Mouse (Mus musculus) 3T3-L1 (cell line): ENCODE measurements at regions not wholly inside any gene's neighbourhood (a gene's known extent, or its start where the extent isn't known, plus 50 kb on each side); places are given as distances from the start of the nearest gene placed in this dataset.
"Not testable (repeated sequence)": the region's sequence is repeated elsewhere in the genome, so short reads cannot be mapped to it uniquely, and the experiment has no call there.

Experiments
- DNase-seq: peaks from one replicate; pipeline ENCODE4 v3.0.0-alpha.2; 2015; ENCODE audit warnings: low read depth, low spot score

DNA sequence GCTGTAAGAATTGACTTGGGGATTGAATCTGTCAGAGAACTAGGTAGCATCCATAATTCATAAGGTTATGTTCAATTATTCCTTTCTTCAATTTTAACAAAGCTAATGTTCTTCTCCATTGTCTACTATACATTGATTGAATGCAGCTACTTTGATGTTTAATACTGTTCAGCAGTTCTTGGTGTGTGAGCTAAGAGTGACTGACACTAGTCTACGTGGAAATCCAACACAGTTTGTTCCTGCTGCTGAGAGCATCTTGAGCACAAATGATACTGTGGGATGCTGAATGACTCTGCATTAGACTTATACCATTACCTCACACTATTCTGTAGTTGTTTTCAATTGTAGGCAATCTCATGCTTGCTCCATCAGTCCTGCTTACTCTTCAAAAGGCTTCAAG lies 249.4 kb upstream of the Akr1e1 start:
- DNase-seq, result no peak

DNA sequence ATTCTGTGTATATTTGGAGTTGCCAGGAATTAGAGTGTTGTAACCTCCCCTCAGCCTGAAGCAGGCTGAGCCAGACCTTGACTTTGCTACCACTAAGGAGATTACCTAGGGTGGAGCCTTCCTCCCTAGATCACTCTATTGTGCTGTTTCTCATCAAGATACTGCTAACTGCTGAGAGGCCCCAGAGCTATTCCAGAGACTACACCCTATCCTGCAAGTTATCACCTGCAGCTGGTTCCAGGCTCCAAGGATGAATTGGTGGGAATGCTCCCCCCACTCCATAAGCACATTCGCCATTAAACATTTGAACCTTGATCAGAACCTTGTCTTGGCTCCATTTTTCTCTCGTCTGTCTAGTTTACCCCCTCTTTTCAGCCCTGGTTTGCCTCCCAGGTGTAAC lies 230.5 kb upstream of the Akr1e1 start:
- not testable (repeated sequence) for DNase-seq

DNA sequence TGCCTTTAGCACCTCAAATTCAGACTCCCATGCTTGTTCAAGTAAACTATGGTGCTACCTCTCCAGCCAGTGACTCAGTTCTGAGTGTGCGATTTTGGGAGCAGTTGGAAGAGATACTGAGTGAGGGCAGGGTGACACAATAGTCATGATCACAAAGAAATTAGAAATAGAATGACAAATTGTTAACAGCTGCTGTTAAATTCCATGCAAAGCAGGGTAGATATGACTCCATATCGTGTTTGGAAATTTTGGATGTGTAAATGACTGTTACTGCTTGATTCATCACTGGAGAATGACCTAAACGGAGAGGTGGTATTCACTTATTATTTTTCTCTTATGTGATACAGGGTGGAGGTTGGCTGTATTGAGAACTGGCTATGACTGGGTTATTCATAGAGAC lies 217.8 kb upstream of the Akr1e1 start:
- DNase-seq, result peak; percentile 50

DNA sequence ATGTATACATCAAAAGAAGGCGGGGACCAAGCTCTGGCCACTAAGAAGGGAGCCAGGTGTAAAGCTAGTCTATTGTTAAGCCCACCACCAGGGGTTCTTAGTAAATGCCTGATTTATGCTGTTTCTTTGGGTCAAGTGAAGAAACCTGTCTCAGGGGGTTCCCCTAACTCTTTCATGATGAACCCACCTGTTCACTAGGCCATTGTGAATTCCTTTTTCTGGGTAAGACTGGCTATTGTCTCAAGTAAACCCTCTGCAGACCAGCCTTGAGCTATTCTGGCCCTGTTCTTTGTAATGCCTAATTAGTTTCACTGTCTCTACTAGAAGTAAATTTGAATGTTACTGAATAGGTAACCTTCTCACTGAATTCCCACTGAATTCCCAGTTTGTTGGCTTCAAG lies 216.8 kb upstream of the Akr1e1 start:
- DNase-seq, result not testable (repeated sequence)

DNA sequence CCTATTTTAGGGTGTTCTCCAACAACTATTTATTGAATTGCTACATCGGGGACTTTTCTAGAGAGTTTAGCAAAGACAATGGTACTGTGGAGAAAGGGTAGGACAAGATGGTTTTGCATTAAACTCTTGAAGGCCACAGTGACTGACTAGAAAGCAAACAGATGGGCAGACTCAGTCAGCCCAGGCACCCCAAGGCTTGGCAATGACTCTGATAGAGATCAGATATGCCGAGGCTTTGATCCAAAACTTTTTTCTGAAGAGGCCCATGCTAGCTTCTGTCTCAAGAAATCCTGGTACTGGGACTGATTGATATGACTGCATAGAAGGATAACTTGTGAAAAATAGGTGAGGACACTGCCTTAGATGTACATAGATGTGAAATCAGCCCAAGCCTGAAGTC lies 197.9 kb upstream of the Akr1e1 start:
- DNase-seq, result no peak

DNA sequence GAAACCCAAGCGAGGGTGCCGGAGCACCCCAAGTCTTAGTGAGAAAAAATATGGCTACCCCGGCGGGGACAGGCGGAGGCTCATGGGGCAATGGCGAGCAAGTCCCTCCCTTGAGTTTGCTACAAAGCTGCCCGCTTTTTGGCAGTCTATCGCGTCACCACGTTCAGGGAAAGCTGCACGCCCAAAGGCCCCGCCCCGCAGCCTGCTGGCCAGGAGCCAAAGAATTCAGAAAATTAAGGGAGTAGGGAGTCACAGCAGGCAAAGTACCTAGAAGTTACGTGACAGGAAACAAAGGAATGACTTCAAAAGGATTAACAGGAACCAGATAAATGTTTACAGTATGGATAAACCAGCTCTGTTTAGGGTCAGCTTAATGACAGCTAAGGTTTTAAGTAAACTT lies 191.7 kb upstream of the Akr1e1 start:
- DNase-seq, result no peak

DNA sequence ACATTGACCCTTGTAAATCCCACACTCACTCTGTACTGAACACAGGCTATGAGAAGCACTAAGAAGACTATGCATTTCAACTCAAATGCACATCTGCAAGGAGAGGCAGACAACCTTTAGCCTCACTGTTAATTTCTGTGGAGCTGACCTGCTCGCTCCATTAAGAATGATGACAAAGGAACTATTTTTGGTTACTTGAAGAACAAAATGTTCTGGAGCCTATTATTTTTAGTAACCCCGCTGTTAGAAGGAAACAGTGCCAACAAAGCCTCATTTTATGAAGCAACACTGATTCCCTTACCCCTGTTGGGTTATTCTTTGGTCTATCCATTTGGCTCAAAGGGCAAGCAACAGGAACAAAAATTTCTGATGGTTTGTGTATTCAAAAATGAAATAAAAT lies 182.2 kb upstream of the Akr1e1 start:
- no peak for DNase-seq

DNA sequence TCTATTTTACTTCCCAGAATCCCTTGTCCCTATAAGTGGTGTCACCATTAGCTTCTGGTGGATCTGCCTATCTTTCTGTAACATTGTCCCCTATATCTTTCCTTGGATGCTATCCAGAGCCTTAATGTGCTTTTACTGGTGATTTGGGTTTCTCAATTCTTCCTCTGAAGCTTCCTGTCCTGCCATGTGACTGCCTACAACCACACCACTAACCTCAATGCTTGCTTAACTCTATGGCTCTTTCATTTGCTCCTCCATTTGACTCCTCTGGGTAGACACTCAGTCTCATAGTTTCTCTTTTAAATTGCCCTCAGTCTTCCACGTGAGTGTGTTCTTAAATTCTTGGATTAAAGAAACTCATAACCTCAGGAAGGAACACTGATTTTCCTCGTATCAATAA lies 181.4 kb upstream of the Akr1e1 start:
- no peak for DNase-seq

DNA sequence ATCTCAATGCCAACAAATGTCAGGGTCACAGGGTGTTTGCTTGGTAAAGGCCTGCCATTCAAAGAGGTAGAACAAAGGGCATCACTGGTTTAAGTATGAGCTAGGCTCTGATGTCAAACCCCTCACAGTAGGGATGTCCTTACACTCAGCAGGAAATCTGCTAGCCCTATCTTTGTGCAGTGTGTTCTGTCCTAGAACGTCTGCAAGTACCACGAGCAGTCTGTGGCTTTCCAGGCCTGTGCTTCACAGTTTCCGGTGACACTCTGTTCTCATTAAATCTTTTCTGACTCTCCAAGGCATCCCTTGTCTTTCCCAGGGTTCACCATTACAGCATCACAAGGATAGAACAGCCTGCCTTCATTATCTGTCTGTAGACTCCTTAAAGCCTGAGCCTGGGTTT lies 174.3 kb upstream of the Akr1e1 start:
- no peak for DNase-seq

DNA sequence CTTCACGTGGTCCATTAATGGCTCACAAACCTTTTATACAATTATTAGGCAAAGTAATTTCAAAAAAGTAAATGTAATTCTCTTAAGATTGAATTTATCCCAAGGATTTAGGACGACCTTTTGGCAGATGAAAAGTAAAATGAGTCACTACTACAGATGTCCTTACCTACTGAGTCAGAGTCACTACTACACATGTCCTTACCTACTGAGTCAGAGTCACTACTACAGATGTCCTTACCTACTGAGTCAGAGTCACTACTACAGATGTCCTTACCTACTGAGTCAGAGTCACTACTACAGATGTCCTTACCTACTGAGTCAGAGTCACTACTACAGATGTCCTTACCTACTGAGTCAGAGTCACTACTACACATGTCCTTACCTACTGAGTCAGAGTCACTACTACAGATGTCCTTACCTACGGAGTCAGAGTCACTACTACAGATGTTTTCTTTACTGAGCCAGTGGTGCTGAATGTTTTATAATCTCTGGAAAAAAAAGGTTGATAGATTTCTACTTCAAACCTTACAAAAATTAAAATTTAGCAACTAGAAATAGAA lies 169.4 kb upstream of the Akr1e1 start:
- DNase-seq, result not testable (repeated sequence)

DNA sequence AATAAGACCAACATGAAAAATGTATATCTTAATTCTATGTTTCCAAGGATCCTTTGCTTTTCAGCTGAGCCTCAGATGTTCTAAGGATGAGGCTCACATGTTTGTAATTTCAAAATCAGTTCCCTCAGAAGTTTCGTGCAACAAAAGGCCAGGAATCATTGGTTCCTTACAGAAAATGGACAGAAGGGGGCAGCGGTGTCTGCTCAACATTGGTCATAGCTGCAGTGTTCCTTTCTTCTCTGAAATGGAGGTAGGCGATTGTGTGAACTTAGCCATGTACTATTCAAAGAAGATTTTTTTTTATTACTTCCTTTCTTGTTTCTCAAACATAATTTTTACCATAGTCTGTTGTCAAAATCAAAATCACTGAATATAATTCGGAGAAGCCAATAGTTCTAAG lies 167.9 kb upstream of the Akr1e1 start:
- peak; percentile 82 for DNase-seq

DNA sequence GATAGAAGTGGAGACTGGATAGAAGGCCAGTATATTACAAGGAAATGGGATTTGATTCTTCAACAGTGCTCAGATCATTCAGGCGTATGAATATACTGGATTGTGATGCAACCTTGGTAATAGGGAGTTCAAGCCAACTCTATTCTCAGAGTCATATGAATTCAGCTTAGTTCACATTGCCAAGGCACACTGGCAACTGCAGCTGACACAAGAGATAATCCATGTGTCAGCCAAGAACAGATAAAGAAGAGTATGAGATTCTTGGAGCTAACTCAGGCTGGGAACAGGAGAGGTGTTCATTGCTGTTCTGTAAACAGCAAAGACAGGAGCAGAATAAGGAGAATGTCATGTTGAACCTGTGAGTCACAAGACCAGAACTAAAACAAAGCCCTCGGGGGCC lies 163.3 kb upstream of the Akr1e1 start:
- DNase-seq, result peak; percentile 46

DNA sequence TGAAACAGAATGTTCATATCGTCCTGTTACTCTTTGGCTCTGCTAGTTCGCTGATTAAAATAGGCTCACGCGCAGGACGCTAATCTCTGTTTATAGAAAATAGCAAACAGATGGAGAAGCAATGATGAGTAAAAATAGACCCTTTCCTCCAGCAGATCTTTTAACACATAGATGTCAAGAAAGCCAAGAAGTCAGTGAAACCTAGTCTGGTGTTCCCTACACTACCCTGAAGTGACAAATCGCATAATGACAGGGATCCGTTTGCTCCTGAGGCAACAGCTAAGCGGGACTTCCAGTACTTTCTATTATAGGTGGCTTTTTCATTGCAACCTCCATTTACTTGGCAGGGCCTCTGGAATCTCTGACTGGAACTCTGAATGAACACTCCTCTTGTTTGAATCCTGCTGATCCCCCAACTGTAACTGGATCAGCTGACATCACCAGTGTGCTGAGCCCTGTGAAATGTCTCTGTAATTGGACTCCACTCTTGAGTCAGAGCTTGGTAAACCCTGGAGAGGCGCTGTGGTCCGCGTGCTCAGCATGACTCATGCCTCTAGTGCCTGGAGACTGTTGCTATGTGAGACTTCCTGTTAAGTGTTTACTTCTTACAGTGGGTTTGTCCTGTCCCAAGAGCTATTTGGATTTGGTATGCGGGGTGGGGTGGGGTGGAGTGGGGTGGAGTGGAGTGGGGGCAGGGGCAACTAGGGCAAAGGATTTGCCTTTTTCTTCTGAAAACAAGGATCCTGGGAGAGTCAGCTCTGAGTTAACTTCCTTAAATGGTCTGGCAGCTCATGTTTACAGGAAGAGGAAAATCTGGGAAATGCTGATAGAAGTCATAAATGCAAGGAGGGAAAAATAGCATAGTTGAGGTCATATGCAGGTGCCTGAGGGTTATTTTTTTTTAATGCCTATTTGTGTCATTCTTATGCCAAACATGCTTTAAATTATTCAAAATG lies 162.4 kb upstream of the Akr1e1 start:
- DNase-seq, result peak; percentile 99

DNA sequence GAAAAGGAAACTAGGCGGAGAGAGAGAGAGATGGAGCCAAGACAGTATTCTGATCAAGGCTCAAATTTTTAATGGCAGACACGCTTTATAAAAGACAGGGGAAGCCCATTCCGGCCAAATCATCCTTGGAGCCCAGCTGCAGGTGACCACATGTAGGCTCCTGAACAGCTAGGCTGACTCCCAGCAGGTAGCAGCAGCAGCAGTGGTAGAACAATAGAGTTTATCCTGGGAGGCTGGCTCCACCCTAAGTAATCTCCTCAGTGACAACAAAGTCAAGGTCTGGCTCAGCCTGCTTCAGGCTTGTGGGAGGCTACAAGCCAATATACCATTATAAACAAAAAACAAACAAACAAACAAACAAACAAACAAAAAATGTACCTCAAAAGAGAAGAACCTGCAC lies 151.0 kb upstream of the Akr1e1 start:
- no peak for DNase-seq

DNA sequence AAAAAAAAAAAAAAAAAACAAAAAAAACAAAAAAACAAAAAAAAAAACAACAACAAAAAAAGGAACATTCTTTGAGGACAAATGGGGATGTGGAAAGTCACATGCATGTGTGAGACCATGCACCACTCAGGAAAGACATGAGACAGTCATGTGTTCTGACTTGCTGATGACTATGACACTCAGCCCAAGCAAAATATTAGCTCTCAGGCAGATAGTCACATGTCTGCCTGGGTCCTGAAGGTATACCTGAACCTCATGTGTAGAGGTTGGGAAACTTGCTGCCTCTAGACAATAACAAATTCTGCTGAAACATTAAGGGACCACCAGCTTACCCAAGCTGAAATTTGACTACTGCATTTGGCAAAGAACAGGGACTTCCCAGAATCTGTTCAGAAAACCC lies 147.6 kb upstream of the Akr1e1 start:
- DNase-seq, result no peak

DNA sequence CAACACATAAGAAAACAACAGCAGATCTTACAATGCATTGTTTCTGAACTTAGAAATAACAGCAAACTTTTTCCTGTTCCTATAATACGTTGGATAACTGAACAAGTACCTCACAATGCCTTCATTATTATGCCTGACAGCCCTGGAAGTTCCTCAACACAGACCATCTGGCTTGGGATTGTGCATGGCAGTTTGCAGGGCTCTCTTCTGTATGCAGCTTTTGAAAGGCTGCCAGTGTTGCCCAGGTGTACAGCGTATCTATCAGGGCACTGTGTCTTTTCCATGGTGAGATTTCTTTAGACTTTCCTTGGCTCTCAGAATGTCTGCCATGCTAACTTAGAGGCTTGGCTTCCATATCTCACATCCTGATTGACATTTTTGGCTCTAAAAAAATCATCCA lies 134.0 kb upstream of the Akr1e1 start:
- no peak for DNase-seq

DNA sequence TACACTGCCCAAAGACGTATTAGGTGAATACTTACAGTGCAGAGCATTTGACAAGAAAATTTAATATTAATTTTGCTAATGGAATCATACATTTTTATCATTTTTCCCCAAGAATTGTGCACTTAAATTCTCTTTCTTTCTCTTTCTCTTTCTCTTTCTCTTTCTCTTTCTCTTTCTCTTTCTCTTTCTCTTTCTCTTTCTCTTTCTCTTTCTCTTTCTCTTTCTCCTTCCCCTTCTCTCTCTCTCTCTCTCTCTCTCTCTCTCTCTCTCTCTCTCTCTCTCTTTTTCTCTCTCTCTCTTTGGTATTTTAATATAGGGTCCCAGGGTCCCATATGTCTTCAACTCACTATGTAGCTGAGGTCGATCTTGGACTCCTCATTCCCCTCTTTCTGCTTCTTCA lies 107.3 kb upstream of the Akr1e1 start:
- DNase-seq, result not testable (repeated sequence)

DNA sequence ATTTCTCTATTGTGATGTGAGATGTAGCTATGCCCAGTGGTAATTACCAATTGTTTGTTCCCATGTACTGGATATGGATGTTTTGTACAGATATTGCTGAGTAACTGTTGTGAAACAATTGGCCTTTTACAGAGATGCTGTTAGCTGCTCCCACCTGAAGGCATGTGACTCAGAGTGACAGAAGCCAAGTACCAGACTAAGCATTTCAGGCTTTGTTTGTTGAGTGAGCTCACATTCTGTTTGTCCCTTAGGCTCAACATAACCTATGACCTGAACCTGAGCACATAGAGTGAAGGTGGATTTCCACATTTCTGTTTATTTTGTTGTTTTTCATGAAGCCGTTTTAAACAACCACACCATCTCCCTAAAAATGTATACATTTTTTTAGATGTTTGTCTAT lies 105.8 kb upstream of the Akr1e1 start:
- peak; percentile 46 for DNase-seq

DNA sequence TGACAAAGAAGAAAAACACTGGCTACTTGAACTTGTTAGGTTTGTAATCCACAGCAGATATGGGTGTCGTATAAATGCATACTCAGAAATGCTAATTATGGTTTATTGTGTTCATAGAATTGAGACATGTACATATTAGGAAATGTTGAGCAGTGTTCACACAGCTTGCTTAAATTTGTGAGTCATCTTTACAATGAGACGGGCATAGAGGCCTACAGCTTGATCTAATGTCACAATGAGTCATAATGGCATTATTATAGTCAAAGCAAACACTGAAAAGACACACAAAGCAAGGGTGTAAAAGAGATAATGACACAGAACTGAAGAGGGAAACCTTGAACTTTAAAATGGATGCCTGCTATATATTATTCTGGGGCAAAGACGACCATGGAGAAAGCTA lies 103.7 kb upstream of the Akr1e1 start:
- peak; percentile 60 for DNase-seq

DNA sequence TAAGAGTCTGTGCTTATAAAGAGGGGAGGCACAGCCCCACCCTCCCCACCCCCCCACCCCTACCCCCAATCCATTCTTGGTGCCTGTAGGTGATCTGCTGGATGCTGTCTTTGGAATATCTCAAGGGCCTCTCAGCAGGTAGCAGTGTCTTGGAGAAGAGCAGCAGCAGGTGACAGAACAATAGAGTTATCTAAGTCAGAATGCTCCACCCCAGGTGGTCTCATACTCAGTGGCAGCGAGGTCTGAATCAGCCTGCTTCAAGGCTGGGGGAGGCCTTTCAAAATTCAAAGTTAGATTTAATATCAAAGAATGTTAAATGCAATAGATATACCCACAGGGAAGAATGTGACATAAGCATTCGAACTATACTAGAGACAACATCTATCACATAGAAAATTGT lies 90.6 kb upstream of the Akr1e1 start:
- DNase-seq, result not testable (repeated sequence)

DNA sequence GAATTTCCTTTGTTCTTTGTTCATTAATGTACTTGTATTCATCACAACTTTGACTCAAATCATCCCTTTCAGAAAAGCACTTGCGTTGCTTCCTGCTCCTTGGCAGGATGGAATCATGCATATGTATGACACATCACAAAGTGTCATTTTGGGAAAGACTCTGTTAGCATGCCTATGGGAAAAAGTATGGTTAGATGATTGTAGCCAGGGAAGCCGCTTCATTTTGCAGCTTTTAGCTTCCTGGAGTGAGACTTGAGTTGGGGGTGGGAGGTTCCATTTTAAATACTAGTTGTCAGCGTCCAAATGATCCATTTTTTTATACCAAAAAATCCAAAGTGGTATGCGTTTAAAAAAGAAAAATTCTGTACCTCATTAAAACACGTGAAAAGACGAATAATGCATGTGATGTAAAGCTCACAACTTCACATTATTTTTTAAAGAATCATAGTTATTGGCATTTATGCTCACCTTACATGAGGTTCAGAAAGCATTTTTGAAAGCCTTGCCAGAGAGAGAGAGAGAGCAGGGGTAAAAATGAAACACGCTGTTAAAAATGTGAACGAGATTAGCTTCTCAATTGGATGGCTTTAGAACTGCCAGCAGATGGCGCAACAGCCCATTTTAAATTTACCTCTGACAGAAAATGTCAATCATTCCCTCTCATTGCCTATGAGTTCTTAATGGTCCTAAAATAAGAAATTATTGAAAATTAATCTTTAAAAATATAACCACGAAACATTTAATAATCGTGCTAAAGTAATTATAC lies 57.6 kb upstream of the Akr1e1 start:
- DNase-seq, result peak; percentile 83

DNA sequence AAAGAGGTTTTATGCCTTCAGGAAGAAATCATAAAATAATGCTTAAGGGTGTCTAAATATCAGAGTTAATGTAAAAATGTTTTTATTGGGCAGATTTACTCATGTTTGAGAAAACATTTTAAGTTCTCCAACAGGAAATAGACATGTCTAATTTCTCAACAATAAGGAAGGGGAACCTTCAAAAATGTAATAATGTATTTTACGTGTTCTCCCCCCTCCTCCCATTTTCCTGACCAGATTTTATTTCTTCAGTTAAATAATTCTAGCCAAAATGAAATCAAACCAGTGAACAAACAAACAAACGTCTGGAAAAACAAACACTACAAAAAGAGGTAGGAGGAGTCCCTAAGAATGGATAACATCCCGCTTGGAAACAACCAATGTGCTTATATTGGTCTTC lies 54.4 kb upstream of the Akr1e1 start:
- DNase-seq, result no peak
